Mouse (Mus musculus): ENCODE data around the gene Ndrg4. TPM values are rescaled to one million over a fixed set of nuclear protein-coding genes. Genes with fewer than 3 reads are reported as not detected.

Gene Ndrg4
- polyA plus RNA-seq, 1 experiment from 2014 or later, result 1.6 TPM

DNA sequence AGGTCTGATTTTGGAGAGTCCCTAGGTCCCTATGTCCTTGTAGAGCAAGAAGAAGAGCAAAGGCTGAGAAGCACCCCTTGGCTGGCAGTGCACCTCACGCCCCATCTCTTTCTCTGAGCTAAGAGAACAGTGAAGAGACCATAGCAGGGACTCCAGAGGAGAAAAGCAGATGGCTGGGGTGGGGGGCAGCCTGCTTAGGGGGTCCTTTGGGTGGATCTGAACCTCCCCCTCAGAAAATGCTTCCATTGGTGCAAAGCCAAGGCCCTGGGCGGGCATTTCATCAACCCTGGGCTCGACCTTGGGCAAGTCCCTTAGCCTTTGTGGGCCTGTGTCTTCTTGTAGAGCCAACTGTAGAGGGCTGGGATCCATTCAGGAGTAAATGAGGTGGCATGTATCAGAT is 27.8 kb downstream of the Ndrg4 start:
- WGBS (ENCODE audit: insufficient replicate concordance), result 66% methylated on average over 3 of the region's 3 CpGs
- H3K4me1 ChIP-seq (replicated peaks), result peaks cover 20% of the 10 kb centered on the region
- H3K36me3 ChIP-seq, result no peaks in the 10 kb centered on the region
- peaks cover 45% of the 10 kb centered on the region for H3K27me3 ChIP-seq
- H3K27ac ChIP-seq, result no peak overlapping the region
- no peak overlapping the region for H3K4me2 ChIP-seq
- no peak overlapping the region for H3K9ac ChIP-seq
- no peak overlapping the region for H3K4me3 ChIP-seq (replicated peaks)
- no peak for ATAC-seq (ENCODE audit: low read depth)
- DNase-seq, result no peak
- no peaks in the 10 kb centered on the region for H3K9me3 ChIP-seq (replicated peaks)

DNA sequence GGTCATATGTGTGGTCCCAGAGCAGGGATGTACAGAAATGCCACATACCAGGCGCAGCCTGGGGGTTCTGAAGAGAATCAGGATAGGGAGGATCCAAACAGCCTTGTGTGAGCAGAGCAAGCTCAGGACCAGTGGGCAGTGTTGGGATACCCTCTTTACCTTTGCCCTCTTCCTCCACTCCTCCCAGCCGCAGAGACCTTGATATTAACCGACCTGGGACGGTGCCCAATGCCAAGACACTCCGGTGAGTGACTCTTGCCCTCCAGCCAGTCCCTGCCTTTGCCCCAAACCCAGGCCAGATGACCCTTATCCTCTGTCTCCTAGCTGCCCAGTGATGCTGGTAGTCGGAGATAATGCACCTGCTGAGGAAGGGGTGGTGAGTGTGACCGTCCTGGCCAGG is 32.8 kb downstream of the Ndrg4 start:
- Histone ChIP-seq H3K36me3 (no peaks in the 10 kb centered on the region), H3K4me3 (replicated peaks) (no peak overlapping the region), H3K9me3 (replicated peaks) (no peaks in the 10 kb centered on the region), H3K4me1 (replicated peaks) (peaks cover 29% of the 10 kb centered on the region), H3K9ac (no peak overlapping the region), H3K4me2 (no peak overlapping the region), H3K27ac (no peak overlapping the region), H3K27me3 (peaks cover 6% of the 10 kb centered on the region; the same call in 1 of the 2 replicates)
- ATAC-seq (ENCODE audit: low read depth) (no peak), DNase-seq (no peak)
- 62% methylated on average over 7 of the region's 7 CpGs for WGBS (ENCODE audit: insufficient replicate concordance)

DNA sequence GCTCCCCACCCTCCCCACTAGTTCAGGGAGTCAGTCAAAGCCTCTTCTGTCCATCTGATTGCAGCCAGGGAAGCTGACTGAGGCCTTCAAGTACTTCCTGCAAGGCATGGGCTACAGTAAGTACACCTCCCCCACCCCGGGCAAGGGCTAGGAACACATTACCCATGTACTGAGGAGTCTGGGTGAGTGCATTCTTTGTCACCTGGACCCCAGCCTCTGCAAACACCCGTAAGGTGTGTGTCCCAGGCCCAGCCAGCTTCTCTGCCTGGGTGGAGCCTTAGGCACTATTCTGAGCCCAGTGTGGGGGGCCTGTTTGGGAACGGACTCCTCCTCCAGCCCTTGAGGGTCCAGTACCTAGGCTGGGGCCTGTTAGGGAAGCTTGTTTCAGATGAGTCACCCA is 34.2 kb downstream of the Ndrg4 start:
- no peak for DNase-seq
- 51% methylated on average over 3 of the region's 3 CpGs for WGBS (ENCODE audit: insufficient replicate concordance)

DNA sequence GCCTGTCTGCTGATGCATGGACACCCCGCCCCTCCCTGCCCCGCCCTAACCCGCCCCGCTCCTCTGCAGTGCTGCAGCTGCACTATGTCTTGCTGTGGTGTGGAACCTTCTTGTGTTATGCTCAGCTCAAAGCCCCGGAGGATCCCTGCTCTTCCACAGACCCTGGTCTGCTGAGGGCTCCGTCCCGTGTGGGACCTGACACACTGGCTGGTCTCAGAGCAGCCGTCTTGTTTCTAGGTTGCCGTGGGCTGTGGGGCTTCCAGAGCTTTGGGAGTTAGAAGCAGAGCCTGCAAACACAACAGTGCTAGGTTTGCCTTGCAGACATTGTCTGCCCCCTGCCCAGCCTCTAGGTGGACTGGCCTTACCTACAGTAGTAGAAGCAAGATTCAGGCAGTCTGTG is 35.6 kb downstream of the Ndrg4 start:
- Histone ChIP-seq H3K4me1 (replicated peaks) (peaks cover 53% of the 10 kb centered on the region), H3K4me2 (no peak overlapping the region), H3K27me3 (peaks cover 6% of the 10 kb centered on the region; the same call in 1 of the 2 replicates), H3K27ac (no peak overlapping the region), H3K36me3 (no peaks in the 10 kb centered on the region; the same call in 1 of the 2 replicates), H3K9me3 (replicated peaks) (no peaks in the 10 kb centered on the region), H3K4me3 (replicated peaks) (no peak overlapping the region), H3K9ac (no peak overlapping the region)
- ATAC-seq (ENCODE audit: low read depth), result no peak
- WGBS (ENCODE audit: insufficient replicate concordance), result 53% methylated on average over 9 of the region's 9 CpGs
- no peak for DNase-seq

More for the DNA sequence above, 34.2 kb downstream of the Ndrg4 start:
- H3K4me1 ChIP-seq (replicated peaks), result peaks cover 40% of the 10 kb centered on the region
- no peak overlapping the region for H3K4me2 ChIP-seq
- no peaks in the 10 kb centered on the region for H3K36me3 ChIP-seq
- peaks cover 6% of the 10 kb centered on the region; the same call in 1 of the 2 replicates for H3K27me3 ChIP-seq
- no peak overlapping the region for H3K27ac ChIP-seq
- H3K9ac ChIP-seq, result no peak overlapping the region
- no peak for ATAC-seq (ENCODE audit: low read depth)
- no peak overlapping the region for H3K4me3 ChIP-seq (replicated peaks)
- no peaks in the 10 kb centered on the region for H3K9me3 ChIP-seq (replicated peaks)

DNA sequence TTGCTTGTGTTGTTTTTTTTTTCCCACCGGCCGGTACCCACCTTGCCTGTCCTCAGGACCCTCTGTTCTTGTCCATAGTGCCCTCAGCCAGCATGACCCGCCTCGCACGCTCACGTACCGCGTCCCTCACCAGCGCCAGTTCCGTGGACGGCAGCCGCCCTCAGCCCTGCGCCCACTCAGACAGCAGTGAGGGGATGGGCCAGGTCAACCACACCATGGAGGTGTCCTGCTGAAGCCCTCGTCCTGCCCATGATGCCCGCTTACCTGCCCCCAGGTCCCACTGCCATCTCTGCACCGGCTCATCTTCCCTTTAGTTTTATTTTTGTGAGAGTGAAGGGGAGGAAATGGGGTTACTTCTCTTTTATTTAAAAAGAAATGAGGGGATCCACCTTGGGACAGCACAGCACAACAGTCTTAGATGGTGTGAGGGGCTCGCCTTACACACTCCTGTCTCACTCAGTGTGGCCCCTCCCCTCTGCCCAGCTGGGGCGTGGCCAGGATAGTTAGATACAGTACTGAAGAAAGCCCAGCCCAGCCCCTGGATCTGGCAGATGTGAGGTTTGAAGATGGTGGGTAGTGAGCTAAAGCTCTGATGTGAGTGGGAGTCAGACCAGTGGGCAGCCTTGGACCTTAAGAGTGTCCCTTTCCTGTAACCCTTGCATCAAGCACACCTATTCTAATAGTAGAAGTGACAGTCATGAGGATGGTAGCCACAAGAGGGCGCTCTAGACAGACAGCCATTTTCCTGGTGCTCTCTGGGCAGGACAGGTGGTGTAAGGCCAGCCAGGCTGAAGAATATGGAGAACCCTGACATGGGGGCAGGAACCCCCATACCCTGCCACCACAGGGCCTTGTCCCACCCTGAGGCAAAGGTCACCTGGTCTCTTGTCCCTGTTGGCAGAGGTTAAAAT is 36.6 kb downstream of the Ndrg4 start:
- no peak overlapping the region for H3K4me2 ChIP-seq
- no peak overlapping the region for H3K4me3 ChIP-seq (replicated peaks)
- H3K27ac ChIP-seq, result no peak overlapping the region
- ATAC-seq (ENCODE audit: low read depth) (peak; percentile 37; the same call in 1 of the 2 replicates), DNase-seq (peak; percentile 69)
- peaks cover 61% of the 10 kb centered on the region for H3K4me1 ChIP-seq (replicated peaks)
- no peaks in the 10 kb centered on the region for H3K9me3 ChIP-seq (replicated peaks)
- WGBS (ENCODE audit: insufficient replicate concordance), result 71% methylated on average over 19 of the region's 19 CpGs
- H3K27me3 ChIP-seq, result peaks cover 4% of the 10 kb centered on the region; the same call in 1 of the 2 replicates
- H3K9ac ChIP-seq, result no peak overlapping the region
- H3K36me3 ChIP-seq, result peaks cover 8% of the 10 kb centered on the region

DNA sequence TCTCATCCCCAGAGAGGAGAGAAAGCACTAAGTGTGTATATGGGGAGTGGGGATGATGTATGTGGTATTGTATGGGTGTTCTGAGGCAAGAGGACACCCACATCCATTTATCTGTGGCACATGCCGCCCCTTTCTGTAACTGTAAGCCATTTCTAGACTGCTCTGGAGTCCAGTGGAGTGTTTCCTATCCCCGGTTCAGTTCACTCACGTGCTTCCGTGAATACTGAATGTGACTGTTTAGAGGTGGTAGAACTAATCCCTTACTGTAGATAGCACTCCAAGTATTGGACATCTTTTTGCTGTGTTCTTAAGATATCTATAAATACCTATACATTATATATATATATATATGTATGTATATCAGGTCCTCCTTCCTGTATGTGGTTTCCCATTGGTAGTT is 37.6 kb downstream of the Ndrg4 start:
- Histone ChIP-seq H3K4me2 (no peak overlapping the region), H3K4me3 (replicated peaks) (no peak overlapping the region), H3K36me3 (peaks cover 19% of the 10 kb centered on the region), H3K9me3 (replicated peaks) (no peaks in the 10 kb centered on the region), H3K27ac (no peak overlapping the region; the same call in 1 of the 2 replicates), H3K9ac (no peak overlapping the region; the same call in 1 of the 2 replicates), H3K27me3 (no peaks in the 10 kb centered on the region), H3K4me1 (replicated peaks) (peaks cover 61% of the 10 kb centered on the region)
- 69% methylated on average over 4 of the region's 4 CpGs for WGBS (ENCODE audit: insufficient replicate concordance)
- no peak for DNase-seq
- ATAC-seq (ENCODE audit: low read depth), result no peak

DNA sequence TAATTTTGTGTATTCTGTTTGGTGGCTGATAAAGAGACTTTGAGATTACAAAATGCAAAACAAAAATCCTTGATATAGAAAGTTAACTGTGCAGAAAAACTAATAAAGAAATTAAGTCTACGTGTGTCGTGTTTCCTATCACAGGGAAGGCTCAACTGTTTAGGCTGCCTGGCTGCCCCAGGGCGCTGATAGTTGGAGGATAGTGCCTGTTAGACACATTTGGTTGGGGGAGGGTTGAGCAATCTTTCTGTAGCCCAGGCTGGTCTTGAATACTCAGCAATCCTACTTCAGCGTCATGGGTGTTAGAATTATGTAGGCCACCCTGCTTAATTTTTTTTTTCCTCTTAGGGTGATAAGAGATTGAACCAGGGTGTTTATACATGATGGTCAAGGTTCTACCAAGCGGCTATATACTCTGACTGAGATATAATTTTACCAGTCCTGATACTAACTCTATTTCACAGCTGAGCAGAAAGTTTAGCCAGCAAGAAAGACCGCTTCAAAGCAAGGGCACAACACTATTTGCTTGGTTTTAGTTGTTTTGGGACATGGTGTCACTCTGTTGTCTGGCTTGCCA is 38.1 kb downstream of the Ndrg4 start:
- Histone ChIP-seq H3K4me1 (replicated peaks) (peaks cover 61% of the 10 kb centered on the region), H3K36me3 (peaks cover 24% of the 10 kb centered on the region), H3K4me2 (peak overlapping the region; percentile 96), H3K27me3 (no peaks in the 10 kb centered on the region), H3K9ac (peak overlapping the region; percentile 91), H3K4me3 (replicated peaks) (peak overlapping the region; percentile 93), H3K9me3 (replicated peaks) (no peaks in the 10 kb centered on the region), H3K27ac (peak overlapping the region; percentile 83)
- 35% methylated on average over 6 of the region's 6 CpGs for WGBS (ENCODE audit: insufficient replicate concordance)
- DNase-seq (no peak), ATAC-seq (ENCODE audit: low read depth) (no peak)

DNA sequence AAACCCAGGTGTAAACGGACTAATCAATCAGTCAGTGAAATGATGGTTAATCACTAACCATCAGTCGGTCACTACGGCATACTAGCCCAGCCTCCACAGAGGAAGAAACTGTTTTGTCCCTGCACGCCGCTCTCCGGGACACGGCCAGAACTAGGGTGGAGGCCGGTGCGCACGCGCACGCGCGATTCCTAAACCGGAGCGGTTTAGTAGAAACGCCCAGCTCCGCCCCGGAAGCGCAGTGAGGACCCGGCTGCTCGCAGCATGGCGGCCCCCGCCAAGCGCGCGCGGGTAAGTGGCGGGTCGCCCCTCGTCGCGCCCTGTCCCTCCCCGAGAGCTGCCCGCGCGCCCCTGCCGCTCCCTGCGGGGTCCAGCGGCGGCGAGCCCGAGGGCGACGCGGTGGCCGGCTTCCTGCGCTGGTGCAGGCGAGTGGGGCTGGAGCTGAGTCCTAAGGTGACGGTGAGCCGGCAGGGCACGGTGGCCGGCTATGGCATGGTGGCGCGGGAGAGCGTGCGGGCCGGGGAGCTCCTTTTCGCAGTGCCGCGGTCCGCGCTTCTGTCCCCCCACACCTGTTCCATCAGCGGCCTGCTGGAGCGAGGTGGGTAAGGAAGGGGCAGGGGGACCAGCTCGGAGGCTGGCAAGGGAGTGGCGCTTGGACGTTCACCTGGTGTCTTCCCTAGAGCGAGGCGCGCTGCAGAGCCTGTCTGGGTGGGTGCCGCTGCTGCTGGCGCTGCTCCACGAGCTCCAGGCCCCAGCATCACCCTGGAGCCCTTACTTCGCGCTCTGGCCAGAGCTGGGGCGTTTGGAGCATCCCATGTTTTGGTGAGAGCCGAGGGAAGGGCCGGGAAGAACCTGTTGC is 39.1 kb downstream of the Ndrg4 start, which contains the start of gene Setd6:
Setd6 (plus strand) TSS at position 206 of the 856 bp plus-strand sequence.
- Histone ChIP-seq H3K36me3 (peaks cover 34% of the 10 kb centered on the region), H3K4me1 (replicated peaks) (peaks cover 61% of the 10 kb centered on the region), H3K9ac (peak within 1 kb of the TSS; percentile 91), H3K27me3 (no peaks in the 10 kb centered on the region), H3K9me3 (replicated peaks) (no peaks in the 10 kb centered on the region), H3K4me2 (peak within 1 kb of the TSS; percentile 96), H3K4me3 (replicated peaks) (peak within 1 kb of the TSS; percentile 93), H3K27ac (peak within 1 kb of the TSS; percentile 83)
- under 1% methylated on average over 77 of the region's 79 CpGs for WGBS (ENCODE audit: insufficient replicate concordance)
- ATAC-seq (ENCODE audit: low read depth), result peak; percentile 87
- peak; percentile 84 for DNase-seq

DNA sequence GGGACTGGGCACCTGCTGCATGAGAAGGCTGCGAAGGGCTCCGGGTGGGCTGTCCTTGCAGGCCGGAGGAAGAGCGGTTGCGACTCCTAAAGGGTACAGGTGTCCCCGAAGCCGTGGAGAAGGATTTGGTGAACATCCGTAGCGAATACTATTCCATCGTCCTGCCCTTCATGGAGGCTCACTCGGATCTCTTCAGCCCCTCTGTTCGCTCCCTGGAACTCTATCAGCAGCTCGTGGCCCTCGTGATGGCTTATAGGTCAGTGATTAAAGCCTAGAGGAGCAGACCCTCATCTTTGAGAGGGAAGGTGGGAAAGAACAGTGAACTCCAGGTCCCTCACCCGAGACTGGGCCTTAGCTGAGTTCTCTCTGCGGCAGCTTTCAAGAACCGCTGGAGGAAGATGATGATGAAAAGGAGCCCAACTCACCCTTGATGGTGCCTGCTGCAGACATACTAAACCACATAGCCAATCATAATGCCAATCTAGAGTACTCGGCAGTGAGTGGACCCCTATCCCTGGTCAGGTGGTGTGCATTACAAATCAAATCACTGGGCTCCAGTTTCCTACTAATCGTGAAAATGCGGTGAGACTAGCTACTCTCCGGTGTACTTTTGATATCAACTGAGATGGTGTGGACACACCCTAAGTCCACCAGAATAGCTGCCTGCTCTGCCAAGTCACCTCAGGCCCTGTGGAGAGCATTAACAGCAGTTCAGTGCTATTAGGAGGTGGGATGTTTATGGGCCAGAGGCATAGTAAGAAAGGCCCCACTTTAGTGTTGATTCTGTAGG is 40.0 kb downstream of the Ndrg4 start:
- H3K4me3 ChIP-seq (replicated peaks), result peak overlapping the region; percentile 93
- peak overlapping the region; percentile 83 for H3K27ac ChIP-seq
- peak overlapping the region; percentile 91 for H3K9ac ChIP-seq
- no peak for DNase-seq
- 13% methylated on average over 21 of the region's 21 CpGs for WGBS (ENCODE audit: insufficient replicate concordance)
- ATAC-seq (ENCODE audit: low read depth), result no peak
- peaks cover 61% of the 10 kb centered on the region for H3K4me1 ChIP-seq (replicated peaks)
- peak overlapping the region; percentile 96 for H3K4me2 ChIP-seq
- no peaks in the 10 kb centered on the region for H3K27me3 ChIP-seq
- H3K36me3 ChIP-seq, result peaks cover 42% of the 10 kb centered on the region
- no peaks in the 10 kb centered on the region for H3K9me3 ChIP-seq (replicated peaks)

DNA sequence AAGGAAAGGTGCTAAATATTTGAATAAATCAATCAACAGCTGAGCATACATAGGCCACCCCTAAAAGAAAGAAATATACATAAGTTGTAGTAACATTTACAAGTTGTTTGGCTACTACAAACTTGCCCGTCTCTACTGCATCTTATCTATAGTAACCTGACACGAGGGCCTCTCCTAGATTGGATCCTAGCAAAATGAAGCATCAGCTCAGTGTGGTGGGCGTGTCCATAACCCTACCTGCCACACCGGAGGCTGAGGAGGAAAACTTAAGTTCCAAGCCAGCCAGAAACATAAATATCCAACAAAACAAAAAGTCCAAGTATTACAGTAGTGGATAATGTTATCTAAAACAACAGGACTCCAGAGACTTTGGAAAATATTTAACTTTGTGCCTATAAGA is 50.8 kb downstream of the Ndrg4 start:
- Histone ChIP-seq H3K4me2 (no peak overlapping the region), H3K27me3 (no peaks in the 10 kb centered on the region), H3K9ac (no peak overlapping the region), H3K9me3 (replicated peaks) (no peaks in the 10 kb centered on the region), H3K36me3 (peaks cover 89% of the 10 kb centered on the region), H3K4me1 (replicated peaks) (peaks cover 10% of the 10 kb centered on the region), H3K27ac (no peak overlapping the region), H3K4me3 (replicated peaks) (no peak overlapping the region)
- 35% methylated on average over 4 of the region's 4 CpGs for WGBS (ENCODE audit: insufficient replicate concordance)
- ATAC-seq (ENCODE audit: low read depth) (peak; percentile 78), DNase-seq (no peak)
